Mouse (Mus musculus) MEL (cell line): Measurements from ENCODE around the gene Gm960.

Experiments used
- CHD2 ChIP-seq: IDR thresholded peaks from 2 replicates; pipeline ENCODE4 v1.6.1; 2011; ENCODE audit warnings: low read length, improper control_type of control experiment
- CTCF ChIP-seq, 3 experiments: IDR thresholded peaks in 2 of 3; conservative IDR thresholded peaks in 1 of 3; 2 replicates each; pipeline ENCODE4 v1.5.1; 2011 to 2012; ENCODE audit warnings: low read length in 3 of 3, low read depth in 2 of 3, mild to moderate bottlenecking in 2 of 3, improper control_type of control experiment in 1 of 3, inconsistent platforms in 1 of 3, mixed read lengths in 1 of 3, moderate library complexity in 1 of 3; ENCODE audit not compliant: control insufficient read depth in 1 of 3, insufficient read depth in 1 of 3, poor library complexity in 1 of 3, severe bottlenecking in 1 of 3
- E2F4 ChIP-seq: IDR thresholded peaks from 2 replicates; pipeline ENCODE4 v1.6.1; 2011; ENCODE audit warnings: low read depth, low read length, improper control_type of control experiment, borderline replicate concordance
- EP300 ChIP-seq, 2 experiments: IDR thresholded peaks; 2 replicates each; pipeline ENCODE4 v1.6.1; 2011; ENCODE audit warnings: improper control_type of control experiment in 2 of 2, low read length in 2 of 2, low read depth in 1 of 2, mild to moderate bottlenecking in 1 of 2
- GATA1 ChIP-seq: IDR thresholded peaks from 2 replicates; pipeline ENCODE4 v1.6.1; 2011; ENCODE audit warnings: low read depth, low read length, improper control_type of control experiment
- KAT2A ChIP-seq: conservative IDR thresholded peaks from 2 replicates; pipeline ENCODE4 v1.6.1; 2012; ENCODE audit warnings: low read depth, low read length, improper control_type of control experiment, inconsistent platforms
- MAX ChIP-seq: IDR thresholded peaks from 2 replicates; pipeline ENCODE4 v1.6.1; 2011; ENCODE audit warnings: low read length, improper control_type of control experiment
- MEF2A ChIP-seq: IDR thresholded peaks from 2 replicates; pipeline ENCODE4 v1.6.1; 2014; ENCODE audit warnings: low read depth, mild to moderate bottlenecking, inconsistent platforms, low read length, improper control_type of control experiment; ENCODE audit not compliant: poor library complexity, insufficient replicate concordance, severe bottlenecking; ENCODE audit errors: extremely low read depth
- POLR2A ChIP-seq, 2 experiments: IDR thresholded peaks; 2 replicates each; pipeline ENCODE4 v1.6.1; 2011 to 2012; ENCODE audit warnings: low read length in 2 of 2, mild to moderate bottlenecking in 2 of 2, control low read depth in 1 of 2, improper control_type of control experiment in 1 of 2, low read depth in 1 of 2, moderate library complexity in 1 of 2; ENCODE audit not compliant: control insufficient read depth in 1 of 2, insufficient read depth in 1 of 2, poor library complexity in 1 of 2
- POLR2AphosphoS2 ChIP-seq: IDR thresholded peaks from 2 replicates; pipeline ENCODE4 v1.6.1; 2011; ENCODE audit warnings: low read length, improper control_type of control experiment
- RCOR1 ChIP-seq: IDR thresholded peaks from 2 replicates; pipeline ENCODE4 v1.6.1; 2012; ENCODE audit warnings: low read depth, mild to moderate bottlenecking, inconsistent platforms, low read length, improper control_type of control experiment
- SIN3A ChIP-seq: IDR thresholded peaks from 2 replicates; pipeline ENCODE4 v1.6.1; 2012; ENCODE audit warnings: low read length, improper control_type of control experiment, inconsistent platforms

- TF ChIP-seq POLR2A (IDR thresholded peaks at IDR 0.05; ENCODE audit: control insufficient read depth in 1 of 2, insufficient read depth in 1 of 2, low read depth in 1 of 2, low read length in 2 of 2, poor library complexity in 1 of 2) = no peak
- TF ChIP-seq EP300 (IDR thresholded peaks at IDR 0.05; ENCODE audit: low read depth in 1 of 2, low read length in 2 of 2) = no peak
- no peak for TF ChIP-seq CTCF (IDR thresholded peaks at IDR 0.05 in 2 of 3, conservative IDR thresholded peaks at IDR 0.05 in 1 of 3; ENCODE audit: control insufficient read depth in 1 of 3, insufficient read depth in 1 of 3, low read depth in 2 of 3, low read length in 3 of 3, poor library complexity in 1 of 3, severe bottlenecking in 1 of 3)
- no peak for TF ChIP-seq MEF2A
- TF ChIP-seq MAX = no peak
- no peak for TF ChIP-seq E2F4
- TF ChIP-seq KAT2A = no peak
- no peak for TF ChIP-seq RCOR1
- no peak for TF ChIP-seq SIN3A
- TF ChIP-seq POLR2AphosphoS2 = no peak
- TF ChIP-seq GATA1 = no peak
- TF ChIP-seq CHD2 = no peak
Observed at GRCm38 (mm10) chr19:4605654-4606053, 92.8 kb downstream of the Gm960 start.
